Mouse (Mus musculus) E14TG2a.4 (cell line): ENCODE data around the gene Pxdn.

Experiments
- H3K27me3 ChIP-seq: 2 replicates; pipeline ENCODE4 v1.6.1; 2014; ENCODE audit warnings: low read length, control low read depth; ENCODE audit not compliant: insufficient read depth
- H3K36me3 ChIP-seq: 2 replicates; pipeline ENCODE4 v1.6.1; 2014; ENCODE audit warnings: low read length, control low read depth; ENCODE audit not compliant: insufficient read depth
- H3K4me1 ChIP-seq: replicated peaks from 2 replicates; pipeline ENCODE4 v1.6.1; 2014; ENCODE audit warnings: low read depth, low read length, control low read depth
- H3K4me3 ChIP-seq: replicated peaks from 2 replicates; pipeline ENCODE4 v1.5.1; 2014; ENCODE audit warnings: mild to moderate bottlenecking, low read length
- H3K9me3 ChIP-seq: 2 replicates; pipeline ENCODE4 v1.6.1; 2014; ENCODE audit warnings: low read length, control low read depth
- CTCF ChIP-seq: conservative IDR thresholded peaks from 2 replicates; pipeline ENCODE4 v1.5.1; 2014; ENCODE audit warnings: low read length
- NANOG ChIP-seq: IDR thresholded peaks from 2 replicates; pipeline ENCODE4 v1.6.1; 2014; ENCODE audit warnings: borderline replicate concordance, low read length, mixed read lengths
- POU5F1 ChIP-seq: IDR thresholded peaks from 2 replicates; pipeline ENCODE4 v1.6.1; 2014; ENCODE audit warnings: low read length, borderline replicate concordance

Pxdn gene

DNA sequence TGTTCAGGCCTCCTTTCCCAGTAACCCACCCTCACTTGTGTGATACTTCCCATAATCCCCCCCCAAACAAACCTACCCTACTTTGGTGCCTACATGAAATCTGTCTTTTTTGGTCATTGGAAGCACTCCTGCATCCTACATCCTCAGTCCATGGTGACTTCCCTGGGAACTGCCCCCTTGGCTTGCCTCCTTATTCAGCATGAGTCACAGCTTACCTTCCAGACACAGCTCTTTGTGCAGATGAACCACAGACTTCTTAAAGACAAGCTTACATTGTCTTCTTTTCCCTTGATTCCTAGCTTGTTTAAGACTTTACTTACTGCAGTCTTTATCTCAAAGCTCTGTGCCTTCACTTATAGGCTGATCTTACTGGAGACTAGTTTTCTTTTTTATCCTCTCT is 83.0 kb downstream of the Pxdn start:
- Histone ChIP-seq H3K27me3 (no peaks in the 10 kb centered on the region; the same call in 1 of the 2 replicates), H3K9me3 (no peaks in the 10 kb centered on the region), H3K4me1 (no peaks in the 10 kb centered on the region), H3K4me3 (no peak overlapping the region), H3K36me3 (no peaks in the 10 kb centered on the region)
- TF ChIP-seq POU5F1 (no peak), CTCF (no peak), NANOG (no peak)

DNA sequence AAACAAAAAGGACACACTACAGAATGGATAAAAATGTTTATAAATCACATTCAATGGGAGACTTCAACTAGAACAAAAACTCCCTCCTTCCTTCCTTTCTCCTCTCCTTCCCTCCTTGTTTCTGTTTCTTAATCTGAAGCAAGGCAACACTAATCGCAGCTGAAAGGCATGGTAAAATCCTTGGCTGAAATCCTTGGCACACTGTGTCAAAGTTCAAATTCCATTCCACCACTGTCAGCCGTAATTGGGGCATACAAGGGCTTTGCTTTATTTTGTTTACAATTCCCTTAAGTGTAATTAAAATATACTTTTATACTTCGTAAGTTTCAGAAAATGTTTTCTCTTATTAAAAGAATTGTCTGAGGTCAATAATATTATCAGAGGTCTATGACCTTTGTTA is 86.1 kb downstream of the Pxdn start:
- no peak for TF ChIP-seq CTCF
- Histone ChIP-seq H3K4me1 (no peaks in the 10 kb centered on the region), H3K27me3 (no peaks in the 10 kb centered on the region; the same call in 1 of the 2 replicates), H3K36me3 (no peaks in the 10 kb centered on the region), H3K9me3 (no peaks in the 10 kb centered on the region), H3K4me3 (no peak overlapping the region)

GRCm38 (mm10) chr12:30024264-30024825 is 86.9 kb downstream of the Pxdn start:
- TF ChIP-seq CTCF = no peak
- no peak for TF ChIP-seq POU5F1
- no peak for TF ChIP-seq NANOG
- Histone ChIP-seq H3K4me1 (no peaks in the 10 kb centered on the region), H3K27me3 (no peaks in the 10 kb centered on the region; the same call in 1 of the 2 replicates), H3K9me3 (no peaks in the 10 kb centered on the region), H3K4me3 (no peak overlapping the region), H3K36me3 (no peaks in the 10 kb centered on the region)

DNA sequence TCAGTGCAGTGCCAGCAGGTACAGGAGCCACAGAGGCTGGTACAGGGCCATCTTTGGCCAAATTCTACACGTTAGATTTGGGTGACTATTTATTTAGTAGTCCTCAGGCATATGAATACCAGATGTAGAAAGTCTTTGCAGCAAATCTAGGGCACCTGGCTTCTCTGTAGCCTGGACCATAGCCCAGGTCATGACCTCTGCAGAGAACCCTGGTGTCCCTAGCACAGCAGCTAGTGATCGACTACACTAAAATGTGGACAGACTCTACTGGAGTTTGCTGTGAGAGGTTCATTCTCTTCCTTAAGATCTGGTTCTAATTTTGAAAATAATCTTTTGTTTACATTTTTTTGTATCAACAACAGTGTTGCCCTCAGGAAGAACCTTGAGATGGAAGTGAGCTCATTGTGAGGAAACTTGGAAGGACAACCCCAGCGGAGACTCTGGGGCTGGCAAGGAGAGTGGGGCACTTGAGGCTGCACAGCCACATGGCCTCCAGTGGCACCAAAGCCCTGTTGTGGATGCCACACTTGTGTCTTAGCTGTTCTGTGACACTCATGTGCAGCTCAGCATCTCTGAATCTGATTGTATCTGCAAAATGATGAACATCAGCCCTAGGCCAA is 90.4 kb downstream of the Pxdn start:
- TF ChIP-seq NANOG (no peak), POU5F1 (no peak), CTCF (no peak)
- no peaks in the 10 kb centered on the region for H3K9me3 ChIP-seq
- no peaks in the 10 kb centered on the region for H3K4me1 ChIP-seq
- H3K27me3 ChIP-seq = no peaks in the 10 kb centered on the region
- H3K36me3 ChIP-seq = no peaks in the 10 kb centered on the region
- H3K4me3 ChIP-seq = no peak overlapping the region

GRCm38 (mm10) chr12:30029111-30029510 is 91.7 kb downstream of the Pxdn start:
- H3K27me3 ChIP-seq = no peaks in the 10 kb centered on the region
- TF ChIP-seq CTCF (no peak), NANOG (no peak), POU5F1 (no peak)

GRCm38 (mm10) chr12:30030571-30030970 is 93.2 kb downstream of the Pxdn start:
- Histone ChIP-seq H3K4me3 (no peak overlapping the region), H3K4me1 (no peaks in the 10 kb centered on the region), H3K9me3 (no peaks in the 10 kb centered on the region), H3K36me3 (no peaks in the 10 kb centered on the region), H3K27me3 (no peaks in the 10 kb centered on the region)
- TF ChIP-seq CTCF (no peak), POU5F1 (no peak), NANOG (no peak)

More at GRCm38 (mm10) chr12:30029111-30029510, 91.7 kb downstream of the Pxdn start:
- no peaks in the 10 kb centered on the region for H3K36me3 ChIP-seq
- no peak overlapping the region for H3K4me3 ChIP-seq
- H3K4me1 ChIP-seq = no peaks in the 10 kb centered on the region
- no peaks in the 10 kb centered on the region for H3K9me3 ChIP-seq

- Histone ChIP-seq H3K36me3 (no peaks in the 10 kb centered on the region), H3K9me3 (no peaks in the 10 kb centered on the region), H3K4me1 (no peaks in the 10 kb centered on the region), H3K4me3 (no peak overlapping the region), H3K27me3 (no peaks in the 10 kb centered on the region)
- TF ChIP-seq POU5F1 = no peak
- no peak for TF ChIP-seq CTCF
- TF ChIP-seq NANOG = no peak
Observed at GRCm38 (mm10) chr12:30034681-30035080, 97.3 kb downstream of the Pxdn start.

DNA sequence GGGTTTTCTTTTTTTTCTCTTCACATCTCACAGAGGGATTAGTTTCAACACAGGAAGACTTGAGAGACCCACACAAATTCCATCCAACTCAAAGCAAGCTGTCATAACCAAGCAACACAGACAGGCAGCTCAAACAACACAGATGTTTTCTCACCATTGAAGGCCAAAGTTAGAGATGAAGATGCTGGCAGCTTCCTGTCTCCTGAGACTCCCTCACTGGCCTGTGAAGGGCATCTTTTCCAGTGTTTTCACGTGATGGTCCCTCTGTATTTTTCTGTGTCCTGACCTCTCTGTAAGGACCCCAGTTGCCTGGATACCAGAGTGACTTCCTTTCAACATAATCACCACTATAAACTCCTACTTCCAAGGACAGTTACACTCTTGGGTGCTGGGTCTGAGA is 98.0 kb downstream of the Pxdn start:
- TF ChIP-seq CTCF = no peak
- TF ChIP-seq NANOG = no peak
- TF ChIP-seq POU5F1 = no peak
- H3K27me3 ChIP-seq = no peaks in the 10 kb centered on the region
- H3K9me3 ChIP-seq = no peaks in the 10 kb centered on the region
- no peak overlapping the region for H3K4me3 ChIP-seq
- no peaks in the 10 kb centered on the region for H3K36me3 ChIP-seq
- H3K4me1 ChIP-seq = no peaks in the 10 kb centered on the region

- no peak for TF ChIP-seq CTCF
- no peak for TF ChIP-seq POU5F1
- no peak for TF ChIP-seq NANOG
- no peaks in the 10 kb centered on the region for H3K36me3 ChIP-seq
- no peak overlapping the region for H3K4me3 ChIP-seq
- no peaks in the 10 kb centered on the region for H3K4me1 ChIP-seq
- H3K9me3 ChIP-seq = no peaks in the 10 kb centered on the region
- H3K27me3 ChIP-seq = no peaks in the 10 kb centered on the region
Observed at GRCm38 (mm10) chr12:30035841-30036568, 98.6 kb downstream of the Pxdn start.
